Mouse (Mus musculus) left cerebral cortex, postnatal 4 days (tissue): ENCODE data around the gene Erich6. TPM values are rescaled to one million over a fixed set of nuclear protein-coding genes. Genes with fewer than 3 reads are reported as not detected.
A peak's percentile ranks its signal among the peaks of the same experiment; 100 is the strongest.

Experiments
- DNase-seq: peaks from one replicate; pipeline ENCODE4 v3.0.0-alpha.2; 2022
- intact Hi-C: fragments of 180-260 bp; cut with DNase I; formaldehyde crosslinking; loops from one replicate; pipeline ENCODE4 v1.15.1; 2025
- total RNA-seq, 2 experiments: library from RNA; stranded (reverse); gene quantifications; 2 replicates each; pipeline ENCODE4 v1.2.3; 2021

Gene Erich6
- total RNA-seq, result under 1 TPM; 0.56 to 0.72 TPM

- intact Hi-C loops, result no loop called here
- DNase-seq, result peak; percentile 48
Observed at GRCm38 (mm10) chr3:58636406-58637295, at the start of gene Erich6. TSS of gene Erich6 (minus strand) at chr3:58637207.

- DNase-seq, result no peak
- intact Hi-C loops, result no loop called here
Observed at GRCm38 (mm10) chr3:58686206-58686921, 49.4 kb upstream of the Erich6 start.

GRCm38 (mm10) chr3:58685396-58685795 is 48.4 kb upstream of the Erich6 start:
- intact Hi-C loops, result no loop called here
- no peak for DNase-seq

- no peak for DNase-seq
- intact Hi-C loops, result no loop called here
Observed at GRCm38 (mm10) chr3:58683346-58683745, 46.3 kb upstream of the Erich6 start.

GRCm38 (mm10) chr3:58682336-58682735 is 45.3 kb upstream of the Erich6 start:
- no peak for DNase-seq
- intact Hi-C loops, result no loop called here

- intact Hi-C loops, result no loop called here
- no peak for DNase-seq
Observed at GRCm38 (mm10) chr3:58681831-58682230, 44.8 kb upstream of the Erich6 start.

- intact Hi-C loops, result no loop called here
- no peak for DNase-seq
Observed at GRCm38 (mm10) chr3:58680943-58681637, 44.1 kb upstream of the Erich6 start.

GRCm38 (mm10) chr3:58679996-58680395 is 43.0 kb upstream of the Erich6 start:
- intact Hi-C loops, result no loop called here
- no peak for DNase-seq

GRCm38 (mm10) chr3:58678905-58679304 is 41.9 kb upstream of the Erich6 start:
- DNase-seq, result no peak
- intact Hi-C loops, result no loop called here

- peak; percentile 22 for DNase-seq
- intact Hi-C loops, result no loop called here
Observed at GRCm38 (mm10) chr3:58678384-58678783, 41.4 kb upstream of the Erich6 start.

- DNase-seq, result peak; percentile 32
- intact Hi-C loops, result no loop called here
Observed at GRCm38 (mm10) chr3:58677615-58678014, 40.6 kb upstream of the Erich6 start.

GRCm38 (mm10) chr3:58673295-58673694 is 36.3 kb upstream of the Erich6 start:
- no peak for DNase-seq
- intact Hi-C loops, result no loop called here

GRCm38 (mm10) chr3:58672481-58673183 is 35.6 kb upstream of the Erich6 start:
- intact Hi-C loops, result no loop called here

GRCm38 (mm10) chr3:58671616-58672250 is 34.7 kb upstream of the Erich6 start:
- intact Hi-C loops, result no loop called here
- DNase-seq, result no peak

More at GRCm38 (mm10) chr3:58672481-58673183, 35.6 kb upstream of the Erich6 start:
- no peak for DNase-seq

- intact Hi-C loops, result no loop called here
Observed at GRCm38 (mm10) chr3:58663970-58664369, 27.0 kb upstream of the Erich6 start.

GRCm38 (mm10) chr3:58660636-58661035 is 23.6 kb upstream of the Erich6 start:
- intact Hi-C loops, result no loop called here
- no peak for DNase-seq

More at GRCm38 (mm10) chr3:58663970-58664369, 27.0 kb upstream of the Erich6 start:
- no peak for DNase-seq

GRCm38 (mm10) chr3:58657356-58657755 is 20.3 kb upstream of the Erich6 start:
- peak; percentile 56 for DNase-seq
- intact Hi-C loops, result loop anchor here (5.0 kb wide), 2 partner anchors 125 to 400 kb away; no protein-coding TSS in a partner anchor

GRCm38 (mm10) chr3:58655362-58656130 is 18.5 kb upstream of the Erich6 start:
- intact Hi-C loops, result loop anchor here (5.0 kb wide), 2 partner anchors 127 to 402 kb away; no protein-coding TSS in a partner anchor
- peak; percentile 64 for DNase-seq

GRCm38 (mm10) chr3:58653907-58654306 is 16.9 kb upstream of the Erich6 start:
- intact Hi-C loops, result no loop called here
- DNase-seq, result peak; percentile 17
